10 mouse cellular contexts compared by ENCODE assay signal in the genomic region with DNA sequence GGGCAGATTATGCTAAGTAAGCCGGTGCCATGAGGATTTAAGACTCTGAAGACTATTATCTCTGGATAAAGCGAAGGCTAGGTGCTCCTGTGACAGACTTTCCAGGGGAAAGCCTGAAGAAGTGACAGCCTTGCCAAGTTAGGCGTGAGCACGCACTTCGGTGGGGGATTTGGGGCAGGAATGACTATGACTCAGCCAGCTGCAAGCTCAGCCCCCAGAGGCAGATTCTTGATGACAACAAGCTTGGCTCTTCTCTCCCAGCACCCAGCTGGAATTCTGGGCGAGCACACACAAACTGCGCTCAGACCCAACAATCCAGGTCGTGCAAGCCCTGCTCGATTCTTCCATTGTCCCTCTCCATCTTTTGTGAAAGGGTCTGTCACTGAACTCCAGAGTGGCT.
DNase-seq lines count a peak whose midpoint lies in the region; ATAC-seq lines count a peak whose summit lies in the region.
"Had no signal": no experiment of that assay in that cellular context is flagged by ENCODE, and none has a peak within 500 bp of the region (broad histone marks: within the 10 kb centered on the region; RNA-seq: fewer than 3 reads in every experiment).

No protein-coding gene starts in this region.

- no peaks in the 10 kb centered on the region; the same call in 1 of the 2 replicates for H3K36me3 ChIP-seq in limb, embryonic 10.5 days
- H3K36me3 ChIP-seq in intestine, embryonic 16.5 days (ENCODE audit: control insufficient read depth, insufficient read depth, low read length), result no peaks in the 10 kb centered on the region

- peak; percentile 26 for DNase-seq in urinary bladder, postnatal 14 days (ENCODE audit: low spot score)
- DNase-seq in urinary bladder, adult 2 months (ENCODE audit: low spot score), result no peak
- DNase-seq in gastrocnemius, postnatal 25 days, result peak; percentile 57
- DNase-seq in limb, embryonic 10.5 days (ENCODE audit: low spot score), result no peak
- DNase-seq in embryo, embryonic 11 days, result no peak
- DNase-seq in kidney, postnatal 25 days, result no peak
- DNase-seq: cerebellum, adult 9-10 months; kidney, adult 2 months had no signal

- 94% methylated on average over 9 of the region's 9 CpGs for WGBS in limb, embryonic 10.5 days
- 83% methylated on average over 9 of the region's 9 CpGs for WGBS in intestine, embryonic 16.5 days

- H3K27ac ChIP-seq in limb, embryonic 10.5 days, result peak overlapping the region; percentile 61
- H3K27ac ChIP-seq in intestine, embryonic 16.5 days (ENCODE audit: low read length), result no peak overlapping the region

- ATAC-seq in intestine, embryonic 16.5 days, result no peak
- no peak for ATAC-seq in inflammation-experienced regulatory T-cells, adult 6 months

- H3K9ac ChIP-seq in intestine, embryonic 16.5 days (ENCODE audit: low read depth, low read length), result no peak overlapping the region

- H3K4me1 ChIP-seq in limb, embryonic 10.5 days, result peaks cover 19% of the 10 kb centered on the region
- H3K4me1 ChIP-seq in intestine, embryonic 16.5 days (ENCODE audit: control insufficient read depth, insufficient read depth, low read length), result no peaks in the 10 kb centered on the region

- H3K4me2 ChIP-seq in intestine, embryonic 16.5 days (ENCODE audit: low read depth, low read length), result no peak overlapping the region

- H3K27me3 ChIP-seq in limb, embryonic 10.5 days (ENCODE audit: low read depth, poor library complexity, severe bottlenecking), result no peaks in the 10 kb centered on the region
- H3K27me3 ChIP-seq in intestine, embryonic 16.5 days (replicated peaks; ENCODE audit: control insufficient read depth, insufficient read depth, low read length), result no peaks in the 10 kb centered on the region

- no peaks in the 10 kb centered on the region for H3K9me3 ChIP-seq in limb, embryonic 10.5 days (replicated peaks)
- H3K9me3 ChIP-seq in intestine, embryonic 16.5 days (ENCODE audit: control insufficient read depth, low read length), result peaks cover 5% of the 10 kb centered on the region; the same call in 1 of the 2 replicates

- no peak overlapping the region for H3K4me3 ChIP-seq in limb, embryonic 10.5 days
- no peak overlapping the region for H3K4me3 ChIP-seq in intestine, embryonic 16.5 days (ENCODE audit: low read length)

Comparison
In these comparisons a context has a peak if more than half of its experiments do, and no peak if none do; other contexts are left out.
1. DNase-seq: peak in urinary bladder, postnatal 14 days (single experiment) and gastrocnemius, postnatal 25 days (single experiment); none in urinary bladder, adult 2 months (single experiment), limb, embryonic 10.5 days (single experiment), embryo, embryonic 11 days (single experiment) and kidney, postnatal 25 days (0 of 2).